Mouse (Mus musculus): ENCODE measurements around the gene Snx29.

DNA sequence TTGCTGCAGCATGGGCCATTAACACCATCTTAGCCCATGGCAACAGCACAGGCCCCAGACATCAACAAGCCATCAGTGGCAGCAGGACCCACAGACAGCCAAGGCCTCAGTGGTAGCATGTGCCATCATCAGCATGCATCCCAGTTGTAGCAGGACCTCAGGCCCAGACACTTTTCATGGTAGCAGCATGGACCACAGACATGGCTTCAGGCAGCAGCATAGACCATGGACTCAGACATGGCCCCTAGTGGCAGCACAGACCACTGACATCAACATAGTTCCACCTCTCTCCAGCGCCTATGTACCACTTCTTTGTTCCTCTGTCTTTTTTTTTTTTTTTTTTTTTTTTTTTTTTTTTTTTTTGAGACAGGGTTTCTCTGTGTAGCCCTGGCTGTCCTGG lies 299.0 kb downstream of the Snx29 start:
- TF ChIP-seq CTCF (IDR thresholded peaks at IDR 0.05; ENCODE audit: control insufficient read depth, insufficient read depth, low read length): peak; percentile 21; the same call in 1 of the 2 replicates
- TF ChIP-seq POLR2A (IDR thresholded peaks at IDR 0.05; ENCODE audit: borderline replicate concordance, control insufficient read depth, low read depth, low read length): no peak
